Comparison of ENCODE assay signal across 25 mouse cellular contexts in genomic region chr10:127962451-127962850, GRCm38 (mm10). TPM values are rescaled to one million over a fixed set of nuclear protein-coding genes. Genes with fewer than 3 reads are reported as not detected.
"Had no signal": no experiment of that assay in that cellular context is flagged by ENCODE, and none has a peak within 500 bp of the region (broad histone marks: within the 10 kb centered on the region; RNA-seq: fewer than 3 reads in every experiment).

No protein-coding gene starts in this region.

- H3K4me3 ChIP-seq: lung, embryonic 15.5 days; megakaryocyte, embryonic 14.5 days; midbrain, embryonic 13.5 days; midbrain, embryonic 15.5 days; neural tube, embryonic 12.5 days; stomach, embryonic 15.5 days had no signal

- H3K27me3 ChIP-seq: lung, embryonic 15.5 days; midbrain, embryonic 13.5 days; midbrain, embryonic 15.5 days; neural tube, embryonic 12.5 days; stomach, embryonic 15.5 days had no signal

- H3K36me3 ChIP-seq: lung, embryonic 15.5 days; midbrain, embryonic 13.5 days; midbrain, embryonic 15.5 days; neural tube, embryonic 12.5 days; stomach, embryonic 15.5 days had no signal

- H3K9ac ChIP-seq: liver, postnatal 0 days; lung, embryonic 15.5 days; midbrain, embryonic 13.5 days; midbrain, embryonic 15.5 days; neural tube, embryonic 12.5 days; stomach, embryonic 15.5 days had no signal

- H3K27ac ChIP-seq: lung, embryonic 15.5 days; macrophage; midbrain, embryonic 13.5 days; midbrain, embryonic 15.5 days; neural tube, embryonic 12.5 days; stomach, embryonic 15.5 days; stomach, postnatal 0 days had no signal

- H3K4me2 ChIP-seq: lung, embryonic 15.5 days; midbrain, embryonic 11.5 days; midbrain, embryonic 13.5 days; midbrain, embryonic 15.5 days; neural tube, embryonic 12.5 days; stomach, embryonic 15.5 days had no signal

- ATAC-seq: liver, postnatal 0 days; lung, postnatal 0 days; midbrain, embryonic 13.5 days; midbrain, embryonic 15.5 days had no signal

- H3K9me3 ChIP-seq: lung, embryonic 15.5 days; midbrain, embryonic 13.5 days; midbrain, embryonic 15.5 days; neural tube, embryonic 12.5 days; stomach, embryonic 15.5 days had no signal

- DNase-seq: liver, postnatal 0 days; lung, adult 2 months; lung, postnatal 14 days; lung, postnatal 36 days; right cerebral cortex, postnatal 14 days; thymus, adult 2 months; thymus, postnatal 25 days; thymus, postnatal 4 days had no signal

- H3K4me1 ChIP-seq: lung, embryonic 15.5 days; megakaryocyte, embryonic 14.5 days; midbrain, embryonic 13.5 days; midbrain, embryonic 15.5 days; neural tube, embryonic 12.5 days; stomach, embryonic 15.5 days had no signal

RNA-seq across cellular contexts. Expression of gene Hsd17b6, which starts 45.0 kb away (rescaled TPM):
- total RNA-seq: megakaryocyte progenitor cell, adult 5-6 weeks; midbrain, postnatal 0 days; monocyte, adult 5-6 weeks; neutrophil, adult 5-6 weeks had no signal
- polyA plus RNA-seq: lung, embryonic 15.5 days; lung, postnatal 0 days; macrophage; midbrain, embryonic 11.5 days; midbrain, embryonic 13.5 days; midbrain, embryonic 15.5 days; midbrain, postnatal 0 days; neural tube, embryonic 12.5 days; neural tube, embryonic 14.5 days; spleen, adult 2 months; stomach, embryonic 15.5 days; testis, adult 2 months had no signal
